Mouse (Mus musculus) MEL (cell line): ENCODE results near the gene Bet1l. TPM values are rescaled to one million over a fixed set of nuclear protein-coding genes. Genes with fewer than 3 reads are reported as not detected.

ENCODE experiments used
- DNase-seq: peaks from one replicate; pipeline ENCODE4 v3.0.0; 2011; ENCODE audit warnings: low read depth, low spot score
- H3K27ac ChIP-seq: 2 replicates; pipeline ENCODE4 v1.5.1; 2012; ENCODE audit warnings: low read depth, mild to moderate bottlenecking, control low read depth, low read length, moderate library complexity; ENCODE audit not compliant: control insufficient read depth
- H3K27me3 ChIP-seq, 2 experiments: fragments of 150-350 bp in 1 of 2; sonication (generic) in 1 of 2; 2 replicates each; pipeline ENCODE4 v1.6.1; 2012; ENCODE audit warnings: low read length in 2 of 2, mild to moderate bottlenecking in 2 of 2, improper control_type of control experiment in 1 of 2, moderate library complexity in 1 of 2; ENCODE audit not compliant: insufficient read depth in 2 of 2, control insufficient read depth in 1 of 2
- H3K36me3 ChIP-seq, 2 experiments: 2 replicates each; pipeline ENCODE4 v1.6.1; 2012 to 2014; ENCODE audit warnings: low read length in 2 of 2, improper control_type of control experiment in 1 of 2, inconsistent platforms in 1 of 2, mild to moderate bottlenecking in 1 of 2; ENCODE audit not compliant: insufficient read depth in 2 of 2, control insufficient read depth in 1 of 2
- H3K4me1 ChIP-seq, 2 experiments: fragments of 150-350 bp in 1 of 2; sonication (generic) in 1 of 2; 2 replicates each; pipeline ENCODE4 v1.6.1; 2012; ENCODE audit warnings: low read length in 2 of 2, improper control_type of control experiment in 1 of 2, mild to moderate bottlenecking in 1 of 2; ENCODE audit not compliant: insufficient read depth in 2 of 2, control insufficient read depth in 1 of 2
- H3K4me3 ChIP-seq, 2 experiments: fragments of 150-350 bp in 1 of 2; sonication (generic) in 1 of 2; 2 replicates each; pipeline ENCODE4 v1.5.1; 2012; ENCODE audit warnings: low read depth in 2 of 2, low read length in 2 of 2, mild to moderate bottlenecking in 2 of 2, moderate library complexity in 2 of 2, control low read depth in 1 of 2, improper control_type of control experiment in 1 of 2; ENCODE audit not compliant: control insufficient read depth in 1 of 2, insufficient read depth in 1 of 2
- H3K79me2 ChIP-seq: 2 replicates; pipeline ENCODE4 v1.6.1; 2012; ENCODE audit warnings: mild to moderate bottlenecking, low read length, moderate library complexity; ENCODE audit not compliant: control insufficient read depth, poor library complexity, insufficient read depth
- H3K9ac ChIP-seq: 2 replicates; pipeline ENCODE4 v1.6.1; 2012; ENCODE audit warnings: low read depth, mild to moderate bottlenecking, control low read depth, low read length, moderate library complexity; ENCODE audit not compliant: control insufficient read depth, poor library complexity, severe bottlenecking
- H3K9me3 ChIP-seq: fragments of 150-350 bp; sonication (generic); replicated peaks from 2 replicates; pipeline ENCODE4 v1.6.1; 2012; ENCODE audit warnings: mild to moderate bottlenecking, low read length, improper control_type of control experiment, moderate library complexity; ENCODE audit not compliant: insufficient read depth
- BHLHE40 ChIP-seq: IDR thresholded peaks from 2 replicates; pipeline ENCODE4 v1.6.1; 2012; ENCODE audit warnings: low read depth, mild to moderate bottlenecking, inconsistent platforms, low read length, improper control_type of control experiment, borderline replicate concordance
- CHD2 ChIP-seq: IDR thresholded peaks from 2 replicates; pipeline ENCODE4 v1.6.1; 2011; ENCODE audit warnings: low read length, improper control_type of control experiment
- CTCF ChIP-seq, 3 experiments: IDR thresholded peaks in 2 of 3; conservative IDR thresholded peaks in 1 of 3; 2 replicates each; pipeline ENCODE4 v1.5.1; 2011 to 2012; ENCODE audit warnings: low read length in 3 of 3, low read depth in 2 of 3, mild to moderate bottlenecking in 2 of 3, improper control_type of control experiment in 1 of 3, inconsistent platforms in 1 of 3, mixed read lengths in 1 of 3, moderate library complexity in 1 of 3; ENCODE audit not compliant: control insufficient read depth in 1 of 3, insufficient read depth in 1 of 3, poor library complexity in 1 of 3, severe bottlenecking in 1 of 3
- E2F4 ChIP-seq: IDR thresholded peaks from 2 replicates; pipeline ENCODE4 v1.6.1; 2011; ENCODE audit warnings: low read depth, low read length, improper control_type of control experiment, borderline replicate concordance
- ELF1 ChIP-seq: IDR thresholded peaks from 2 replicates; pipeline ENCODE4 v1.6.1; 2014; ENCODE audit warnings: low read depth, mild to moderate bottlenecking, inconsistent platforms, low read length, improper control_type of control experiment, moderate library complexity
- EP300 ChIP-seq, 2 experiments: IDR thresholded peaks; 2 replicates each; pipeline ENCODE4 v1.6.1; 2011; ENCODE audit warnings: improper control_type of control experiment in 2 of 2, low read length in 2 of 2, low read depth in 1 of 2, mild to moderate bottlenecking in 1 of 2
- GABPA ChIP-seq: IDR thresholded peaks from 2 replicates; pipeline ENCODE4 v1.6.1; 2012; ENCODE audit warnings: low read depth, mild to moderate bottlenecking, inconsistent platforms, low read length, improper control_type of control experiment, moderate library complexity
- HCFC1 ChIP-seq: IDR thresholded peaks from 2 replicates; pipeline ENCODE4 v1.6.1; 2012; ENCODE audit warnings: low read depth, mild to moderate bottlenecking, inconsistent platforms, low read length, improper control_type of control experiment, moderate library complexity
- JUND ChIP-seq: IDR thresholded peaks from 2 replicates; pipeline ENCODE4 v1.6.1; 2011; ENCODE audit warnings: low read depth, mild to moderate bottlenecking, improper control_type of control experiment, low read length
- KAT2A ChIP-seq: conservative IDR thresholded peaks from 2 replicates; pipeline ENCODE4 v1.6.1; 2012; ENCODE audit warnings: low read depth, low read length, improper control_type of control experiment, inconsistent platforms
- MAFK ChIP-seq: IDR thresholded peaks from 2 replicates; pipeline ENCODE4 v1.6.1; 2011; ENCODE audit warnings: low read depth, mild to moderate bottlenecking, low read length, improper control_type of control experiment, borderline replicate concordance
- MAX ChIP-seq: IDR thresholded peaks from 2 replicates; pipeline ENCODE4 v1.6.1; 2011; ENCODE audit warnings: low read length, improper control_type of control experiment
- MAZ ChIP-seq: IDR thresholded peaks from 2 replicates; pipeline ENCODE4 v1.6.1; 2012; ENCODE audit warnings: low read depth, mild to moderate bottlenecking, inconsistent platforms, low read length, improper control_type of control experiment
- MXI1 ChIP-seq: IDR thresholded peaks from 2 replicates; pipeline ENCODE4 v1.6.1; 2011; ENCODE audit warnings: mild to moderate bottlenecking, low read depth, low read length, improper control_type of control experiment
- MYB ChIP-seq: IDR thresholded peaks from 2 replicates; pipeline ENCODE4 v1.6.1; 2011; ENCODE audit warnings: mild to moderate bottlenecking, low read depth, low read length, improper control_type of control experiment
- MYC ChIP-seq: IDR thresholded peaks from 2 replicates; pipeline ENCODE4 v1.6.1; 2011; ENCODE audit warnings: low read depth, mild to moderate bottlenecking, low read length, improper control_type of control experiment, moderate library complexity
- NELFE ChIP-seq: IDR thresholded peaks from 2 replicates; pipeline ENCODE4 v1.6.1; 2011; ENCODE audit warnings: low read depth, low read length, improper control_type of control experiment
- NRF1 ChIP-seq: IDR thresholded peaks from 2 replicates; pipeline ENCODE4 v1.6.1; 2014; ENCODE audit warnings: low read depth, mild to moderate bottlenecking, inconsistent platforms, low read length, improper control_type of control experiment, moderate library complexity; ENCODE audit not compliant: poor library complexity, insufficient read depth, severe bottlenecking
- POLR2AphosphoS2 ChIP-seq: IDR thresholded peaks from 2 replicates; pipeline ENCODE4 v1.6.1; 2011; ENCODE audit warnings: low read length, improper control_type of control experiment
- RAD21 ChIP-seq: IDR thresholded peaks from 2 replicates; pipeline ENCODE4 v1.6.1; 2011; ENCODE audit warnings: mild to moderate bottlenecking, low read depth, low read length, improper control_type of control experiment
- RCOR1 ChIP-seq: IDR thresholded peaks from 2 replicates; pipeline ENCODE4 v1.6.1; 2012; ENCODE audit warnings: low read depth, mild to moderate bottlenecking, inconsistent platforms, low read length, improper control_type of control experiment
- SIN3A ChIP-seq: IDR thresholded peaks from 2 replicates; pipeline ENCODE4 v1.6.1; 2012; ENCODE audit warnings: low read length, improper control_type of control experiment, inconsistent platforms
- SMC3 ChIP-seq: IDR thresholded peaks from 2 replicates; pipeline ENCODE4 v1.6.1; 2011; ENCODE audit warnings: low read depth, low read length, improper control_type of control experiment
- TAL1 ChIP-seq: IDR thresholded peaks from 2 replicates; pipeline ENCODE4 v1.6.1; 2012; ENCODE audit warnings: mild to moderate bottlenecking, inconsistent platforms, low read length, moderate library complexity, mixed read lengths
- TCF12 ChIP-seq: IDR thresholded peaks from 2 replicates; pipeline ENCODE4 v1.6.1; 2014; ENCODE audit warnings: low read depth, mild to moderate bottlenecking, inconsistent platforms, low read length, improper control_type of control experiment, moderate library complexity
- UBTF ChIP-seq: IDR thresholded peaks from 2 replicates; pipeline ENCODE4 v1.6.1; 2012; ENCODE audit warnings: low read depth, mild to moderate bottlenecking, inconsistent platforms, low read length, improper control_type of control experiment, moderate library complexity, borderline replicate concordance; ENCODE audit not compliant: insufficient read depth
- ZKSCAN1 ChIP-seq: IDR thresholded peaks from 2 replicates; pipeline ENCODE4 v1.6.1; 2012; ENCODE audit warnings: low read depth, mild to moderate bottlenecking, inconsistent platforms, low read length, improper control_type of control experiment, moderate library complexity
- ZMIZ1 ChIP-seq: IDR thresholded peaks from 2 replicates; pipeline ENCODE4 v1.6.1; 2012; ENCODE audit warnings: low read depth, mild to moderate bottlenecking, inconsistent platforms, low read length, improper control_type of control experiment, moderate library complexity
- polyA plus RNA-seq, 2 experiments: library from polyadenylated mRNA; stranded (reverse) in 1 of 2; unstranded in 1 of 2; fragments of >175 nt in 1 of 2; fragments of >200 nt in 1 of 2; gene quantifications; 2 replicates each; pipeline versions ENCODE4 v1.2.1 to v1.2.4; 2012; ENCODE audit warnings: low replicate concordance in 2 of 2, low read depth in 1 of 2; ENCODE audit not compliant: insufficient read length in 2 of 2, insufficient read depth in 1 of 2, missing spikeins in 1 of 2
- total RNA-seq: library from RNA; depleted of rRNA; stranded (reverse); fragments of 300-350 nt; gene quantifications from 2 replicates; pipeline ENCODE4 v1.2.3, GENCODE M21; 2012

The Bet1l gene
- total and polyA plus RNA-seq, 3 experiments: 16.0 to 26.2 TPM; not detected in 1

DNA sequence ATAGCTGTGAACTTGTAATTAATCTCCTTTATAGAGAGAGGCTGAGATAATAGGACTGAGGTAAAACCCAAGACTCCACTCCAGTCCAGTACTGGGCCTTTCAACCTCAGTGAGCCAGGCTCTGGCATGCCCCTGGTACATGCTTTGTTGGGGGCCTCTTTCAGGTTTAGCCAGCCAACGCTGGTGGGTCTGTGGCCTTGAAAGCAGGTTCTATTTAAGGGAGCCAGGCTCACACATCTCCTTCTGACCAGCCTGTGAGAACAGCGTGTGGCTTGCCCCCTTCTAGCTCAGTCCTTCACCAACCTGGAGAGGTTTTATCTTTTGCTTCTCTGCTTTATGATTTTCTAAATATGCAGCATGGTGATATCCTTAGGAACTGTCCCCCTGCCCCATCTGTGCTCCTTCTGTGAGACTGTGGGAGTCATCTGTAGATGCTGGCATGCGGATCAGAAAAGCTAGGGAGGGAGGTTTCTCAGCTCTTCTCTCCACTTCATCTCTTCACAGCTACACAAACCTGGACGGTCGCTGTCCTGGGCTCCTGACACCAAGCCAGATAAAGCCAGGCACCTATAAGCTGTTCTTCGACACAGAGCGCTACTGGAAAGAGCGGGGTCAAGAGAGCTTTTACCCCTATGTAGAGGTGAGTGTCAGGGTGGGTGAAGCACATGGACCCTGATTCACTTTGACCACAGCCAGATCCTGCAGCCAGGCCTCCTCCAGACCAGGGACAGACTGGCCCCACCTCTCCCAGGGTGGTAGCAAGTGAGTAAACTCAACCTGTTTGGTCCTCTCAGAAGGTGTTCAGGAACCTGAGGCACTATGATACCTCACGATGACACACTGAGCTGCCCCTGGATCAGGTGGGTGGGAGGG lies 20.9 kb downstream of the Bet1l start:
- H3K79me2 ChIP-seq: no peaks in the 10 kb centered on the region
- H3K27ac ChIP-seq: no peak overlapping the region
- TF ChIP-seq KAT2A (no peak), E2F4 (no peak), MYC (no peak), JUND (no peak), ZKSCAN1 (no peak), ZMIZ1 (no peak), RAD21 (no peak), MYB (no peak), GABPA (no peak), CTCF (IDR thresholded peaks at IDR 0.05 in 2 of 3, conservative IDR thresholded peaks at IDR 0.05 in 1 of 3; ENCODE audit: control insufficient read depth in 1 of 3, insufficient read depth in 1 of 3, low read depth in 2 of 3, low read length in 3 of 3, poor library complexity in 1 of 3, severe bottlenecking in 1 of 3) (no peak), TAL1 (no peak), TCF12 (no peak), MAZ (no peak), UBTF (no peak), MXI1 (no peak), HCFC1 (no peak)
- no peak overlapping the region for H3K4me3 ChIP-seq
- H3K36me3 ChIP-seq: no peaks in the 10 kb centered on the region; a peak in 1 of 4 replicates
- H3K9ac ChIP-seq: no peak overlapping the region
- DNase-seq: no peak
- H3K9me3 ChIP-seq: no peaks in the 10 kb centered on the region
- H3K4me1 ChIP-seq: peaks cover 3 to 9% of the 10 kb centered on the region in 2 experiments; a peak in 2 of 4 replicates
- peaks cover 4 to 7% of the 10 kb centered on the region in 2 experiments; a peak in 3 of 4 replicates for H3K27me3 ChIP-seq

DNA sequence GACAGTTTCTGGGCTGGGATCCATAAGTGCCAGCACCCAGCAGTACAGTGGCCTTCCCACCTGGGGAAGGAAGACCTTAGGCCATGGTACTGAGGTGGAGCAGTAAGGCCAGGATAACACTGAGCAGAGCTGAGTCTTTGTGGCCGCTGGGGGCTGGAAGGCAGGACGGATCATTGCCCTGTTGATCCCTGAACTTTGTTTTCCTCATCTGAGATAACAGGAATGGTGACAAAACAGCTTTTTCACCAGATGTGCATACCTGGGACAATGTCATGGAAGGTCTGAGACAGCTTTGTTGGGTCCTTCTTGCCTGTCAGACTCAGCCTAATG lies 21.7 kb downstream of the Bet1l start:
- Histone ChIP-seq H3K4me1 (peaks cover 3 to 9% of the 10 kb centered on the region in 2 experiments; a peak in 2 of 4 replicates), H3K9me3 (no peaks in the 10 kb centered on the region), H3K79me2 (no peaks in the 10 kb centered on the region), H3K9ac (no peak overlapping the region), H3K27ac (no peak overlapping the region), H3K36me3 (no peaks in the 10 kb centered on the region; a peak in 1 of 4 replicates), H3K4me3 (no peak overlapping the region), H3K27me3 (peaks cover 4 to 8% of the 10 kb centered on the region in 2 experiments)
- no peak for TF ChIP-seq MXI1
- no peak for TF ChIP-seq KAT2A
- TF ChIP-seq BHLHE40: no peak
- no peak for TF ChIP-seq EP300 (IDR thresholded peaks at IDR 0.05; ENCODE audit: low read depth in 1 of 2, low read length in 2 of 2)
- TF ChIP-seq MAFK: no peak
- TF ChIP-seq CHD2: no peak
- TF ChIP-seq E2F4: no peak
- TF ChIP-seq NRF1: no peak
- no peak for TF ChIP-seq SMC3
- TF ChIP-seq ELF1: no peak
- TF ChIP-seq SIN3A: no peak
- TF ChIP-seq NELFE: no peak
- no peak for TF ChIP-seq MAZ
- no peak for TF ChIP-seq TCF12
- TF ChIP-seq MAX: no peak
- no peak for TF ChIP-seq CTCF (IDR thresholded peaks at IDR 0.05 in 2 of 3, conservative IDR thresholded peaks at IDR 0.05 in 1 of 3; ENCODE audit: control insufficient read depth in 1 of 3, insufficient read depth in 1 of 3, low read depth in 2 of 3, low read length in 3 of 3, poor library complexity in 1 of 3, severe bottlenecking in 1 of 3)
- no peak for TF ChIP-seq RCOR1
- TF ChIP-seq POLR2AphosphoS2: no peak
- no peak for DNase-seq
